Mouse (Mus musculus) kidney, embryonic 16.5 days (tissue): Measurements from ENCODE around the gene Gm10518. TPM values are rescaled to one million over a fixed set of nuclear protein-coding genes. Genes with fewer than 3 reads are reported as not detected.

Source experiments
- ATAC-seq: fragments of 200-750 bp; cut with Nextera tagmentation; 2 replicates; pipeline ENCODE4 v1.8.0; 2017; ENCODE audit warnings: moderate TSS enrichment; ENCODE audit not compliant: low FRiP score, low TSS enrichment
- H3K27ac ChIP-seq: fragments of 300-500 bp; sonication (generic); 2 replicates; pipeline ENCODE4 v1.5.1; 2014; ENCODE audit warnings: low read length
- H3K27me3 ChIP-seq: fragments of 300-500 bp; sonication (generic); 2 replicates; pipeline ENCODE4 v1.6.1; 2014; ENCODE audit warnings: low read length, control low read depth, mixed read lengths; ENCODE audit not compliant: insufficient read depth
- H3K36me3 ChIP-seq: fragments of 300-500 bp; sonication (generic); 2 replicates; pipeline ENCODE4 v1.6.1; 2014; ENCODE audit warnings: low read length, control low read depth, mixed read lengths; ENCODE audit not compliant: insufficient read depth
- H3K4me1 ChIP-seq: fragments of 300-500 bp; sonication (generic); 2 replicates; pipeline ENCODE4 v1.6.1; 2014; ENCODE audit warnings: low read length, control low read depth, mixed read lengths; ENCODE audit not compliant: insufficient read depth
- H3K4me2 ChIP-seq: fragments of 300-500 bp; sonication (generic); replicated peaks from 2 replicates; pipeline ENCODE4 v1.6.1; 2014; ENCODE audit warnings: low read depth, low read length
- H3K4me3 ChIP-seq: fragments of 300-500 bp; sonication (generic); 2 replicates; pipeline ENCODE4 v1.5.1; 2014; ENCODE audit warnings: mild to moderate bottlenecking, low read length
- H3K9ac ChIP-seq: fragments of 300-500 bp; sonication (generic); replicated peaks from 2 replicates; pipeline ENCODE4 v1.6.1; 2014; ENCODE audit warnings: low read length
- H3K9me3 ChIP-seq: fragments of 300-500 bp; sonication (generic); 2 replicates; pipeline ENCODE4 v1.6.1; 2016; ENCODE audit warnings: low read length, control low read depth
- WGBS: fragments of 180-500 bp; shearing (Covaris S2); extraction: QIAGEN DNeasy Blood & Tissue Kit; methylation state at CpG from one replicate; pipeline ENCODE4 v1.1.7; 2014; 5-methylcytosine and 5-hydroxymethylcytosine counted together
- polyA plus RNA-seq: library from polyadenylated mRNA; unstranded; fragments of >200 nt; fragmentation: Nextera tagmentation; extraction: Ambion mirVana; gene quantifications from 2 replicates; pipeline ENCODE4 v1.2.1, GENCODE M21; 2015

Gene Gm10518
- polyA plus RNA-seq, 1 experiment from 2014 or later = not detected

- no peak overlapping the region for H3K27ac ChIP-seq
- no peak overlapping the region for H3K4me2 ChIP-seq
- peaks cover 10% of the 10 kb centered on the region for H3K9me3 ChIP-seq
- no peak for ATAC-seq
- H3K9ac ChIP-seq = no peak overlapping the region
- peaks cover 7% of the 10 kb centered on the region; the same call in 1 of the 2 replicates for H3K4me1 ChIP-seq
- H3K27me3 ChIP-seq = no peaks in the 10 kb centered on the region
- no peak overlapping the region for H3K4me3 ChIP-seq
- no peaks in the 10 kb centered on the region for H3K36me3 ChIP-seq
- WGBS = 71% methylated on average over 7 of the region's 7 CpGs
Observed at GRCm38 (mm10) chr1:179832710-179833240, 29.6 kb downstream of the Gm10518 start.

- no peak for ATAC-seq
- H3K27me3 ChIP-seq = no peaks in the 10 kb centered on the region
- H3K27ac ChIP-seq = no peak overlapping the region
- H3K9ac ChIP-seq = no peak overlapping the region
- peaks cover 10% of the 10 kb centered on the region for H3K9me3 ChIP-seq
- no peak overlapping the region for H3K4me3 ChIP-seq
- H3K4me2 ChIP-seq = no peak overlapping the region
- peaks cover 7% of the 10 kb centered on the region; the same call in 1 of the 2 replicates for H3K4me1 ChIP-seq
- 77% methylated on average over 1 of the region's 1 CpGs for WGBS
- no peaks in the 10 kb centered on the region for H3K36me3 ChIP-seq
Observed at GRCm38 (mm10) chr1:179833596-179833995, 30.4 kb downstream of the Gm10518 start.

- H3K4me3 ChIP-seq = no peak overlapping the region
- peak overlapping the region; percentile 89 for H3K27ac ChIP-seq
- H3K4me1 ChIP-seq = peaks cover 7% of the 10 kb centered on the region; the same call in 1 of the 2 replicates
- no peaks in the 10 kb centered on the region for H3K36me3 ChIP-seq
- H3K9ac ChIP-seq = no peak overlapping the region
- WGBS = 78% methylated on average over 1 of the region's 1 CpGs
- 0 out of 2 replicates have a peak overlapping the region, but pooled peaks have one; percentile 5 for H3K4me2 ChIP-seq
- no peak for ATAC-seq
- no peaks in the 10 kb centered on the region for H3K27me3 ChIP-seq
- peaks cover 10% of the 10 kb centered on the region for H3K9me3 ChIP-seq
Observed at GRCm38 (mm10) chr1:179835753-179836425, 32.7 kb downstream of the Gm10518 start.

GRCm38 (mm10) chr1:179836426-179837404, 33.5 kb downstream of the Gm10518 start:
- H3K4me1 ChIP-seq = peaks cover 7% of the 10 kb centered on the region; the same call in 1 of the 2 replicates
- no peaks in the 10 kb centered on the region for H3K36me3 ChIP-seq
- peak overlapping the region; percentile 89 for H3K27ac ChIP-seq
- no peak overlapping the region for H3K4me3 ChIP-seq
- ATAC-seq = peak; percentile 86
- no peaks in the 10 kb centered on the region for H3K27me3 ChIP-seq
- no peak overlapping the region for H3K9ac ChIP-seq
- H3K4me2 ChIP-seq = 0 out of 2 replicates have a peak overlapping the region, but pooled peaks have one; percentile 5
- H3K9me3 ChIP-seq = peaks cover 10% of the 10 kb centered on the region
- 62% methylated on average over 7 of the region's 7 CpGs for WGBS

GRCm38 (mm10) chr1:179842568-179842967, 39.4 kb downstream of the Gm10518 start:
- Histone ChIP-seq H3K9ac (no peak overlapping the region), H3K27ac (no peak overlapping the region), H3K36me3 (no peaks in the 10 kb centered on the region), H3K4me1 (peaks cover 12% of the 10 kb centered on the region; the same call in 1 of the 2 replicates), H3K4me2 (no peak overlapping the region), H3K4me3 (no peak overlapping the region), H3K9me3 (no peaks in the 10 kb centered on the region), H3K27me3 (no peaks in the 10 kb centered on the region)
- ATAC-seq = no peak
- WGBS = 86% methylated on average over 7 of the region's 7 CpGs

GRCm38 (mm10) chr1:179843981-179844380, 40.8 kb downstream of the Gm10518 start:
- H3K27me3 ChIP-seq = no peaks in the 10 kb centered on the region
- H3K9ac ChIP-seq = no peak overlapping the region
- no peaks in the 10 kb centered on the region for H3K9me3 ChIP-seq
- no peak overlapping the region for H3K4me2 ChIP-seq
- no peak overlapping the region for H3K4me3 ChIP-seq
- peaks cover 17% of the 10 kb centered on the region for H3K4me1 ChIP-seq
- no peak overlapping the region for H3K27ac ChIP-seq
- H3K36me3 ChIP-seq = no peaks in the 10 kb centered on the region
- ATAC-seq = no peak
- 6% methylated on average over 3 of the region's 3 CpGs for WGBS

- no peak overlapping the region for H3K4me2 ChIP-seq
- H3K4me3 ChIP-seq = no peak overlapping the region
- H3K9ac ChIP-seq = no peak overlapping the region
- ATAC-seq = peak; percentile 69
- H3K27me3 ChIP-seq = no peaks in the 10 kb centered on the region
- peaks cover 17% of the 10 kb centered on the region for H3K4me1 ChIP-seq
- WGBS = 31% methylated on average over 5 of the region's 5 CpGs
- no peaks in the 10 kb centered on the region for H3K36me3 ChIP-seq
- no peaks in the 10 kb centered on the region for H3K9me3 ChIP-seq
- H3K27ac ChIP-seq = no peak overlapping the region
Observed at GRCm38 (mm10) chr1:179844894-179845293, 41.7 kb downstream of the Gm10518 start.

- H3K36me3 ChIP-seq = no peaks in the 10 kb centered on the region
- 84% methylated on average over 16 of the region's 16 CpGs for WGBS
- H3K27ac ChIP-seq = no peak overlapping the region
- ATAC-seq = no peak
- H3K9me3 ChIP-seq = no peaks in the 10 kb centered on the region
- no peaks in the 10 kb centered on the region for H3K27me3 ChIP-seq
- H3K4me3 ChIP-seq = no peak overlapping the region
- H3K9ac ChIP-seq = no peak overlapping the region
- H3K4me2 ChIP-seq = no peak overlapping the region
- peaks cover 17% of the 10 kb centered on the region for H3K4me1 ChIP-seq
Observed at GRCm38 (mm10) chr1:179845832-179846499, 42.8 kb downstream of the Gm10518 start.

- Histone ChIP-seq H3K27ac (no peak overlapping the region), H3K9me3 (no peaks in the 10 kb centered on the region), H3K27me3 (no peaks in the 10 kb centered on the region), H3K9ac (no peak overlapping the region), H3K4me3 (no peak overlapping the region), H3K4me2 (no peak overlapping the region), H3K36me3 (no peaks in the 10 kb centered on the region), H3K4me1 (peaks cover 17% of the 10 kb centered on the region)
- ATAC-seq = no peak
- 40% methylated on average over 7 of the region's 7 CpGs for WGBS
Observed at GRCm38 (mm10) chr1:179847173-179847572, 44.0 kb downstream of the Gm10518 start.
